ENCODE assay signal across 8 mouse cellular contexts in genomic region chr1:74067866-74068265, GRCm38 (mm10). TPM values are rescaled to one million over a fixed set of nuclear protein-coding genes. Genes with fewer than 3 reads are reported as not detected.
DNase-seq lines count a peak whose midpoint lies in the region; ATAC-seq and TF ChIP-seq lines count a peak whose summit lies in the region.
"Had no signal": no experiment of that assay in that cellular context is flagged by ENCODE, and none has a peak within 500 bp of the region (broad histone marks: within the 10 kb centered on the region; RNA-seq: fewer than 3 reads in every experiment).

No protein-coding gene starts in this region.

- no peak for ATAC-seq in hindbrain, embryonic 12.5 days (ENCODE audit: low FRiP score)
- ATAC-seq in midbrain, embryonic 12.5 days (ENCODE audit: low FRiP score, low read depth): no peak
- no peak for ATAC-seq in cerebellum, adult (ENCODE audit: insufficient number of reproducible peaks, low FRiP score, low TSS enrichment)

- DNase-seq in CD4-positive helper T cell, adult 2 months (ENCODE audit: low read depth, low spot score): peak; percentile 17
- DNase-seq in frontal cortex, postnatal 14 days (ENCODE audit: low spot score in 2 of 2): no peak
- DNase-seq in ovary, postnatal 14 days (ENCODE audit: low spot score): no peak
- DNase-seq: cerebellum, adult 8-10 months had no signal

- H3K36me3 ChIP-seq in ES-Bruce4 (ENCODE audit: control insufficient read depth, insufficient read depth, low read length, poor library complexity, severe bottlenecking): no peaks in the 10 kb centered on the region
- no peaks in the 10 kb centered on the region for H3K36me3 ChIP-seq in hindbrain, embryonic 12.5 days
- H3K36me3 ChIP-seq in midbrain, embryonic 12.5 days: no peaks in the 10 kb centered on the region

- TF ChIP-seq POLR2A in ES-Bruce4 (IDR thresholded peaks at IDR 0.05; ENCODE audit: insufficient read depth, low read length): no peak

- no peak for TF ChIP-seq EP300 in ES-Bruce4 (IDR thresholded peaks at IDR 0.05; ENCODE audit: insufficient read depth, low read depth, low read length)

- no peaks in the 10 kb centered on the region for H3K9me3 ChIP-seq in ES-Bruce4 (replicated peaks; ENCODE audit: control insufficient read depth, insufficient read depth, low read length, poor library complexity, severe bottlenecking)
- H3K9me3 ChIP-seq in hindbrain, embryonic 12.5 days (replicated peaks): no peaks in the 10 kb centered on the region
- no peaks in the 10 kb centered on the region for H3K9me3 ChIP-seq in midbrain, embryonic 12.5 days

- no peaks in the 10 kb centered on the region for H3K27me3 ChIP-seq in ES-Bruce4 (ENCODE audit: control insufficient read depth, insufficient read depth, low read length, poor library complexity, severe bottlenecking)
- peaks cover 25% of the 10 kb centered on the region for H3K27me3 ChIP-seq in hindbrain, embryonic 12.5 days
- peaks cover 48% of the 10 kb centered on the region for H3K27me3 ChIP-seq in midbrain, embryonic 12.5 days

- no peaks in the 10 kb centered on the region for H3K4me1 ChIP-seq in ES-Bruce4 (ENCODE audit: control insufficient read depth, insufficient read depth, low read length)
- H3K4me1 ChIP-seq in hindbrain, embryonic 12.5 days: peaks cover 18% of the 10 kb centered on the region
- peaks cover 16% of the 10 kb centered on the region for H3K4me1 ChIP-seq in midbrain, embryonic 12.5 days

- WGBS in hindbrain, embryonic 12.5 days: 26% methylated on average over 14 of the region's 14 CpGs
- 23% methylated on average over 14 of the region's 14 CpGs for WGBS in midbrain, embryonic 12.5 days

- H3K4me3 ChIP-seq in ES-Bruce4 (ENCODE audit: low read depth, low read length): peak overlapping the region; percentile 41
- peak overlapping the region; percentile 30; the same call in 1 of the 2 replicates for H3K4me3 ChIP-seq in hindbrain, embryonic 12.5 days
- peak overlapping the region; percentile 24 for H3K4me3 ChIP-seq in midbrain, embryonic 12.5 days

- no peak overlapping the region for H3K27ac ChIP-seq in ES-Bruce4 (ENCODE audit: insufficient read depth, low read length)
- peak overlapping the region; percentile 3; the same call in 1 of the 2 replicates for H3K27ac ChIP-seq in hindbrain, embryonic 12.5 days
- no peak overlapping the region for H3K27ac ChIP-seq in midbrain, embryonic 12.5 days (replicated peaks)

- no peak overlapping the region for H3K9ac ChIP-seq in ES-Bruce4 (ENCODE audit: low read depth, poor library complexity, severe bottlenecking)
- peak overlapping the region; percentile 46; the same call in 1 of the 2 replicates for H3K9ac ChIP-seq in hindbrain, embryonic 12.5 days
- H3K9ac ChIP-seq in midbrain, embryonic 12.5 days (replicated peaks): no peak overlapping the region

- TF ChIP-seq CTCF in ES-Bruce4 (IDR thresholded peaks at IDR 0.05; ENCODE audit: low read depth, low read length): no peak

- peak overlapping the region; percentile 62 for H3K4me2 ChIP-seq in hindbrain, embryonic 12.5 days (replicated peaks)
- peak overlapping the region; percentile 53 for H3K4me2 ChIP-seq in midbrain, embryonic 12.5 days (replicated peaks)

RNA-seq across cellular contexts. Expression of gene Tns1, which starts 56.4 kb away (rescaled TPM):
- polyA plus RNA-seq in ES-Bruce4 (2011; ENCODE audit: insufficient read depth, insufficient read length, low read depth, missing spikeins): 6.5 and 9.0 TPM in 2 replicates
- 26.1 and 28.3 TPM in 2 replicates for polyA plus RNA-seq in hindbrain, embryonic 12.5 days (2016; fragmentation: Nextera tagmentation; extraction: Ambion mirVana)
- polyA plus RNA-seq in midbrain, embryonic 12.5 days (2016; fragmentation: Nextera tagmentation; extraction: Ambion mirVana): 17.1 and 21.0 TPM in 2 replicates

RNA-seq across cellular contexts. Expression of gene Rufy4, which starts 57.5 kb away (rescaled TPM):
- not detected in 2 replicates for polyA plus RNA-seq in ES-Bruce4 (2011; ENCODE audit: insufficient read depth, insufficient read length, low read depth, missing spikeins)
- polyA plus RNA-seq in hindbrain, embryonic 12.5 days (2016; fragmentation: Nextera tagmentation; extraction: Ambion mirVana): 0.46 and 0.60 TPM in 2 replicates
- 0.37 and 0.67 TPM in 2 replicates for polyA plus RNA-seq in midbrain, embryonic 12.5 days (2016; fragmentation: Nextera tagmentation; extraction: Ambion mirVana)
